Mouse (Mus musculus) urinary bladder, postnatal 10 days (tissue): ENCODE results near the gene Nufip2.

Source experiments
- DNase-seq: peaks from one replicate; pipeline ENCODE4 v3.0.0; 2022; ENCODE audit warnings: low spot score

Gene Nufip2

DNA sequence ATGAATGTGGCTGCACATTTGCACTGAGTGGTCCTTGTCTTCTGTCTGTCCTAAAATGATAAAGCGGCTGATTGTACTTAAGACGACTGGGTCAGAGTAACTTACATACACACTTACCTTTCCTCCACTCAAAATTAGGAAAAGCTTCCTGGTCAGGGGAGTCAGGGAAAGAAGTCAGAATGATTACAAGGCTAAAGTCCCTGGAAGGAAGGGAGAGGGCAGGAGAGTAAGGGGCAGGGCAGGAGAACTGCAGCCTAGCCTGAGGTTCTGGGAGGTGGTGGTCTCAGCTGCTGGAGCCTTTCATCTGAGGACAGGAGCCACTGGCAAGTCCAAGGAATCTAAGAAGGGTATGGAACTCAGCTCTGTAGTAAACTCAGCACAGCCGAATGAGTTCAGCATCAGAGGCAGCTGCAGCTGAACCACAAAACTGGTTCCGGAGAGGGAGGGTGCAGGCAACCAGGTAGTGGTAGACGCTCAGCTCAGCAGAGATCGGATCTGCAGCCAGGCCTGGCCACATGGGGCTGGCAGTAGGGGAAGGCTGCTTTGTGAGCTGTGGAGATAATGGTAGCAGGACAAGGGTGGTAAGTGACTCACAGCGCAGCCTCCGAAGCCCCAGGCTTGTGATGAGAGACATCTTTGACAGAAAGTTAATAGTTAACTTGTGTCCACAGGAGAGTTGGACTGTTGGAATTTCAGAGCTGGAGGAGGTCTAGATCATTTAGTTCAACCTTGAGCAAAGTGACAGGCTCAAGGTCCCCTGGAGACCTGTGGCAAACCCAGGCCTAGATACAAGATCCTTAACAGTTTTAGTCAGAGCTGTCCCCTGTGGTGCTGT is 86.1 kb downstream of the Nufip2 start:
- no peak for DNase-seq

DNA sequence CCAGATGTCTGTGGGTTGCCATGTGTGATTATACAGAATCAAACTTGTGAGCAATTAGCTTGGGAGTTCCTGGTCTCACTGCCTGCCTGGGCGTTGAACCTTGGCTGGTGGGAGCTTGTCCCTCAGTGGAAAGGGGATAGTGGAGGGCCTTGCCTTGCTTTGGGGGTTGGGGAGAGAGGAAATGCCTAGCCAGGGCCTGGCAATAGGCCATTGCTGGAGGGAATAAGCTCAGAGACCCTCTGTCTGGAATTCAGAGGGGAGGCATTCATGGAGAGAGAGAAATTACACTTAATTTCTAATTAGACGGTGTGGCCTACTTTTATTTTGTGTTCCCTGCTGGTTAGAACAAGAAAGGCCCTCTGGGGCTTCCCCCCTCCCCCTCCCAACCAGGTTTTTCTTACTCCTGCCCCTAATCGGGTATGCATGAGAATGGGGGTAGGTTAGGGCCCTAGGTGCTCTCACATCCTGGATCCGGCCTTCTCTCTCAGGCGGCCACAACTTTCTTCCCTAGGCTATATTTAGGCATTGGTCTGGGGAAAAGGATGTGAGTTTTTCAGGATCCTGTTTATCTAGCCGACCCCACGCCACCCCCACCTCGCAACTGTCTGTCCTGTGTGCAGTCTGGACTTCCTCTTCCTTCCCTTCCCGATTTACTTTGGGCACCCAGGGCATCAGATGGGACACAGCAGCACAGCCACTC is 89.9 kb downstream of the Nufip2 start:
- DNase-seq = no peak

DNA sequence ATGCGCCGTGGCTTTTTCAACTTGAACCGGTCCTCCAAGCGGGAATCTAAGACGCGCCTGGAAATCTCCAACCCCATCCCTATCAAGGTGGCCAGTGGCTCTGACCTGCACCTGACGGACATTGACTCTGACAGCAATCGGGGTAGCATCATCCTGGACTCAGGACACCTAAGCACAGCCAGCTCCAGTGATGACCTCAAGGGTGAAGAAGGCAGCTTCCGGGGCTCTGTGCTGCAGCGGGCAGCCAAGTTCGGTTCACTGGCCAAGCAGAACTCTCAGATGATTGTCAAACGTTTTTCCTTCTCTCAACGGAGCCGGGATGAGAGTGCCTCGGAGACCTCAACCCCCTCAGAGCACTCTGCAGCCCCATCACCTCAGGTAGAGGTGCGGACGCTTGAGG is 91.5 kb downstream of the Nufip2 start:
- DNase-seq = no peak

DNA sequence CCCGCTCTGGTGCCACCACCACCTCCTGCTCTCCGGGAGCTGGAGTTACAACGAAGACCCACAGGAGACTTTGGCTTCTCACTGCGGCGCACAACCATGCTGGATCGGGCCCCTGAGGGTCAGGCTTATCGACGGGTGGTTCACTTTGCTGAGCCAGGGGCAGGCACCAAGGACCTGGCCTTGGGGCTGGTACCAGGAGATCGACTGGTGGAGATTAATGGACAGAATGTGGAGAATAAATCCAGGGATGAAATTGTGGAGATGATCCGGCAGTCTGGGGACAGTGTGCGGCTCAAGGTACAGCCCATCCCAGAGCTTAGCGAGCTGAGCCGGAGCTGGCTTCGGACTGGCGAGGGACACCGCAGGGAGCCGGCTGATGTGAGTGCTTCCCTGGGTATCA is 92.0 kb downstream of the Nufip2 start:
- no peak for DNase-seq

DNA sequence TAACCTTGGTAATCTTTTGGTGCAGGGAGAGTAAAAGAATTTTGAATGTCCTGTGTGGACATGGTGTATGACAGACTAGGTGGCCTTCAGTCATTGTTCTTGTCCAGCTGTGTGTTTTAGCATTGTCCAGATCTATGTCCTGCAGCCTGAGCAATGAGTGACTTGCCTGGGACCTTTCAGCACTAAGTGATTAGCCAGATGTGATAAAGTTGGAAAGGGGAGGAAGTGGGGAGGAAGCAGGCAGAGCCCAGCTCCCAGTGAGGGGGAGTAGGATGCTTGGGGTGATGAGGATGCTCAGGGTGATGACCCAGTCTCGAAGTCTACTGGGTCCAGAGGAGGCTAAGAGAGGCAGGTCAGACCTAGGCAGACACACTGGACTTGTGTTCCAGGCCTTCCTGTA is 93.3 kb downstream of the Nufip2 start:
- DNase-seq = no peak

DNA sequence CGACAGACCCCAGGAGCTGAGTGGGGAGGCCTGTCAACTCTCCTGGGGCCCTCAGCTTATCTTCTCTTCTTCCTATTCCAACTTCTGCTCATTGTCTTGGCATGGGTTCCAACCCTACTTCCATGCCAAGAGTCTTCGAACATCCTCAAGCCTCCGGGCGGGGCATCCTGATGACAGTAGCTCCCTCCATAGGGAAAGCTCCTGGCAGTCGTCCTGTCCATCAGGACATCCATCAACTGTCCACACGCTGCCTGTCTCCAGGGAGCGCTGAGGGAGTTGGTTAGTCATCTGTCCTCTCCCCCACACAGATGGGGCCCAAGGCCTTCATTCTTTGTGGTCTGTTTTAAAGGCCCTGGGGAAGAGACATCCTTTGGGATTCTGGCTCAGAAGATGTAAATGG is 95.1 kb downstream of the Nufip2 start:
- DNase-seq = no peak

DNA sequence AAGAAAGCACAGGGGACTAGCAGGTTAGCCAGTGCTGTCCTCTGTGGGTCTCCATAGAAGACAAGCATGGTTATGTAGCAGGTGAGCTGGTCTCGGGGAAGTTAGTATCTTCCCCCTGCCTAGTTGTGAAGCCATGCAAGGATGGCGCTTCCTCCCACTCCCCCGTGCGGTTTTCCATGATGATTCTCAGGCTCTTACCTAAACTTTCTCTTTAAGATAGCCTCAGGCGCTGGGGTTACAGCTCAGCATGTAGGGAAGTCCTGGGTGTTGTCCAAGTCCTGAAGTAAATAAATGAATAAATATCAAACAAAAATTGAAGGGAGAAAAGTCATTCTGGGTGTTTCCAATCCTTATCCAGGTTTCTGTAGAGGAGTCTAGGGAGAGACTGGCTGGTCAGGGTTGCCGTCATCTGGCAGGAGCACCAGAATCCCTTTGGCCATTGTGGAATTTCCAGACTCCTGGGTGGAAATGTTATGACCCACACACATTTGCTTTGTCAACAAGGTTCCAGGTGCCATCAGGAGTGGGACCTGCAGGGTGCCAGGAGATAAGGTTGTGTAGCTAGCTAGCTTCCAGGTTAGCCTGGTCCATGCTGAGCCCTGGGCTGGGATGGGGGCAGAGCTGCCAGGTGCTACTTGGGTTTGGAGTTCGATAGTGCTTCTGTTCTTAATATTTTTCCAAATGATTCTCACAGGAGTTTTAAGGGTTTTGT is 96.3 kb downstream of the Nufip2 start:
- DNase-seq = no peak

DNA sequence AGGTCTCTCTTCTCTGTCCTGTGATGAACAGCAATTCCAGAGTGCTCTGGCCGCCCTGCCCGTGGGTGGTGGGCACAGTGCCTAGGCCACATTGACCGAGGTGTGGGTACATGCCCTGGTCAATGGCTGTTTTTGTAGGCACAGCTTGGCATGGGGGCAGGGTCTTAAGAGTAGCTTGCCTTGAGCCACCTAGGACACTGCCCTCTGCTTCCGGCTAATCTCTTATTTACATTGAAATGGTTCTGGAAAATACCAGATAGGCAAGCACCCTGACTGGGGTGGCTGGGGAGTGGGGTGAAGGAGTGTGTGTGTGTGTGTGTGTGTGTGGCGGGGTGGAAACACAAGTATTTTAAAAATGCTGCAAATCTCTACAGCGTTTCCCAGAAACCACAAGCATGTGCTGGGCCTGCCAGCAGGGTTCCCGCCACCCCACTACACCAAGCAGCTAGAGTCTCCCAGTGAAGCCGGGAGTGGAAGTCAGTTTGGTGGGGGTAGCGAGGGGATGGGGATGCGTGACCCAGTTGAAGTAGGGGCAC is 97.3 kb downstream of the Nufip2 start:
- no peak for DNase-seq

DNA sequence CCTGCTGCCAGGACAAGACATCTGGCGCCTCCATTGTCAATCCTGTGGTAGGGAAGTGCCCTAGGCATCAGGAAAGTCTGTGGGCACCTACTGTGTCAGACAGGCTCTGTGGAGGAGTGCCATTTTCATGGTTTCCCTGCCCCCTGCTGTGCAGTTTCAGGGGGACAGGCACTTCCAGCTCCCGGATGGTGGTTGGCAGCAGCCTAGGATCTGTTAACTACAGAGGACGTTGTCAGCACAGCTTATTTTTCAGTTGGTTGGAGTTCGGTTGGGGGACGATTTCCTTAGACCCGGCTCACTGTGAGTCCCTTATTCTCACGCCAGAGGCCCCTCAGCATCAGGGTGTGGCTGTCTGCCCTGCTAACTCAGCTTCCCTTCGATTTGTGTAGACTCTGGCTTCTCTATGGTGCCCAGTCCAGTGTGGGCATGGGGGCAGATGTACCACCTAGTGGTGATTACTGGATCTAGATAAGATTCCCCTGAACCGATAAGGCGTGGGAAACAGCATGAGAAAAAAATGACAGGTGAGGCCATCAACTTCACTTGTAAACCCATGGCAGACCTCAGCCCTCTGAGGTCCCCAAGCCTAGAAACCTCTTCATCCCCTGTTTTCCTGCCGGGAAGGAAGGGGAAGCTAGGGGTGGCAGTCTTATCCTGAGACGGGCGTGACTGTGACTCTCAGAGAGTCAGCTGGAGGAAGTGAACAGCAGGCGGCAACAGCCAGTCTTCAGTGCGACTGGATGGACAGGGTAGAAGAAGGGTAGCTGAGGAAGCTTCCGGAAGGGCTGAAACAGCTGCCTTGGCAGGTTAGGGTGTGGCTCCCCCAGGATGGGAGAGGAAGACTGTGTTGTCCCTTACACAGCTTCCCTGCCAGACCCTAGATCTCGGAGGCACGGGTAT is 98.0 kb downstream of the Nufip2 start:
- DNase-seq = no peak

DNA sequence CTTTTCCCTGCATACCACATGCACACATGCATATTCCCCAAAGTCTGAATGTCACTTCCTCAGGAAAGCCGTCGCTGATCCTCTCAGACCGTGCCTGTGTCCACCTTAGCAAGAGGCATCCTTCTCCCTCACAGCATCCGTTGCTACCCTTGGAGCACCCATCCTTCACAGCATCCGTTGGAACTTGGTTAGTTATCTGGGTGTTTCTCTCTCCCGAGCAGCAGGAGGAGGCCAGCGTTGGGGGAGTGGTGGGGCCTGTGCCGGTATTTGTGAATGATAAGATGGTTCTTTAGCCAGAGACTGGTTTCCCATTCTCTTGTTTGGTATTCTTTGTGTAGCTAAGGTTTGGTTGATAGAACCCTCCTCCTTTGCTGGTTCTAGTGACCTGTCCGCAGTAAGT is 98.9 kb downstream of the Nufip2 start:
- no peak for DNase-seq

DNA sequence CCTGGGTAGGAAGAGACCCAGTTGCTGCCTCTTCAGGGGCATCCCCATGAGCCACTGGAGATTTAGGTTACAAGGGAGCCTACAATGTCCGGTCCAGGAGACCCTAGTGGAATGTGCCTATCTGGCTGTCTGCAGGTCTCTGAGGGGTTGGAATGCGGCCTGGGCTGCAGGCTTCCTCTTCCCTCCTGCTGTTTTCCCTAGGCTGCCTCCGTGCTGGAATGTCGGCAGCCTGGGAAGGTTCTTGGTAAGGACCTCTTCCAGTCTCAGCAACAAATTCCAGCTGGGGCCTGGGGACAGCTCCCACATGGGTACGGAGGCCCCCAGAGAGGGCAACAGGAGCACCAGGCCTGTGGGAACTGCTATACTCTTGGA is 99.4 kb downstream of the Nufip2 start:
- DNase-seq = no peak

DNA sequence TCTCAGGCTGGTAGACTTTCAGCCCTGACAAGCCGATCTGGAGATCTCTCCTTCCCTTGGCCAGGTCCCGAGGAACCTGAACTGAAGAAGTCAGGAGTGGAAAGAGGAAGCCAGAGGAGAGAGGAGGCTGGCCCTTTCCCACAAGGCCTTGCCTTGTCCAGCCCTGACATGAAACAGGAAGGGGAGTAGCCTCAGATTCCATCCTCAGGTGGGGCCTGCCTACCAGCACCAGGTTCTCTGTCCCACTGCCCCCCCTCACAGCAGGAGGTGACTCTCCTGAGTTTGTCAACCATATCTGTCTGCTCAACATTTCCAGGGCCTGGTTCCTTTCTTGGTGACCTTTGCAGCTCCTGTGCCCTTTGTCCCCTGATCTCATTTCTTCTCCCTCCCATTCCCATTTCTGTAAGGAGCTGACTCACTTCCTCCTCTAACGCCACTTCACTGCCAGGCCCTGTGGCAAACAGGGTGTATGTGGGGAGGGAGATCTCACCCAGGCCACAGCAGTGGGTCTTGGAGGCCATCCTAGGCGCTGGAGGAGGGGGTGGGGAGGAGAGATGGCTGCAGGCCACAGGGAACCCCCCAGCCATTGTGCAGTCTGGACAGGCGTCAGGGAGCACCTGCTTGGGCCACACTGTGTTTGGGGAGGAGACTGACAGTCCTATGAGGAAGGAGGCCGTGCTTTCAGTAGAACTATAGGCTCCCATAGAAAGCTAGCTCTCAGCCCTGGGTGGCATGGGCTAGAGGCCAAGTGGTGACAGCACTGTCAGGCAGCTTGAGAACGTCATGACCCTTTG is 100.0 kb downstream of the Nufip2 start:
- no peak for DNase-seq

DNA sequence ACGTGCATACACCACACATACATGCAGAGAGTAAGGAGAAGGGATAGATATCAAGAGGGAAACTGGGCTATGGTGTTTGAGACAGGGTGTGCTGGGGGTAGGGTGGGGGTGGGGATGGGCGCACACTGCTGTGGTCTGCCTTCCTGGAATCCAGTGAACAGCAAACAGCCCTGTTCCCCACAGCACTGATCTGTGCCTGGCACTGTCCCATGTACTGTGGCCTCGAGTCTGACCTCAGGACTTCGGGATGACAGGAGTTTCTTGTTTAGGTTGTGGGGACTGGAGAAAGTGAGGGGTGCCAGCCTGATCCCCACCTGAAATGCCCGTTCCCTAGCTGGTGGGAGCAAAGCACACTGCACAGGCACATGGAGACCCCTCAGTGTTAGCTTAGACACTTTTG is 101.8 kb downstream of the Nufip2 start, which contains the start of gene Gm10277:
Gene Gm10277 (minus strand): TSS at position 41 of the 400 bp plus-strand sequence.
- DNase-seq = no peak

DNA sequence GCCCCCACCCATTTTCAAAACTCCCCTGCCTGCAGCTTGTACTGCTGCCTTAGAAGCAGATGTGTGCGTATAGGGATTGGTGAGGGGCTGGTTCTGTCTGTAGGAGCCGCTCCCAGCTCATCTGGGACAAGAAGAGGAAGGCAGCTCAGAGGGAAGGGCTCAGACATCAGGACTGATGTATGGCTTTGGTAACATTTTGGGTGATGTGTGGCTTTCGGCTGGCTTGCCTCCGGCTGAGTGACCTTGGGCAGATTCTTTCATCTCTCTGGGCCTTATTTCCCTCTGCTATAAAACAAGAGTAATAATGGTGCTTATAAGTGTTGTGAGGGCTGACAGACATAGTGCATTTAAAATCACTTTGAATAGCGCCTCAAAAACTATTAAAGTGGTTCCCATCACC is 103.6 kb downstream of the Nufip2 start:
- no peak for DNase-seq

DNA sequence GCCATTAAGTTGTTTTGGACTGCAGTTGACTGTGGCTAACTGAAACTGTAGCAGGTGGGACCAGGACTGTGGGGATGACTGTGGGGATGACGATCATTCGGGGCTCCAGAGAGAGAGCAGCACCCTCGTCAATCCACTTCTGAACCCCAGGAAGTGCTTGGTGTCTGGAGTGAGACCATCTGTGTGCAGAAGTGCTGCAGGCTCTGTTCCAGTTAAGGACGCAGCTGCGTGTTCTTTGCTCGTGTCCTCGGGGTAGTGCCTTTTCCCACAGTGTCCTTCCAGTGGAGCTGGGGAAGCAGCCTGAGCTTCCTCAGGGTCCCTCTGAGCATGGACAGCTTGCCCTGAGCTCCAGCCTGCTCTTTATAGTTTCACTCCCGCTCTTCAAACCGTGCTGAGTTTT is 104.3 kb downstream of the Nufip2 start:
- DNase-seq = no peak

DNA sequence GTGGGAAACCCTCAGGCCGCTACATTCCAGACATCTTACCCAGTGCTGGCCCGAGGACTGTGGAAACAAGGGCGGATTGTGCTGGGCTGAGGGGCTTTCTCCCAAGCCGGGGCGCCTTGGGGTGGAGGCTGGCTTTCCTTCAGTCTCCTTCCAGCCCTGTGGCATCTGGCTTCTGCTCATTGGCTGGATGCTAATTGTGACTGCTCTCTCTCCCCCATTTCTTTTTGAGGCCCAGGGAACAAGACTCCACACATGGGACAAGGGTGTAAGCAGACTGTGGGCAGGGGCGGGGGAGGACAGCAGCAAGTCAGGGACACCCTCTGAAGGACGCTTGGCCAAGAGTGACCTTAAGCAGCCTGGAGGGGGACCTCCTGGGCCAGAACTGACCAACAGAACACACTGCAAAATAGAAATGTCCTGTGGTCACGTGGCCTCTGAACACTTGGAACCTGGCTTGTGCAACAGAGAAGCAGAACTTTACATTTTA is 105.3 kb downstream of the Nufip2 start:
- no peak for DNase-seq
